Mouse (Mus musculus): Measurements from ENCODE around the gene Fam207a.

The Fam207a gene

GRCm38 (mm10) chr10:77455251-77456010, 60.2 kb downstream of the Fam207a start:
- no peak for DNase-seq (ENCODE audit: low read depth, low spot score)

- no peak for DNase-seq (ENCODE audit: low read depth, low spot score)
Measured at GRCm38 (mm10) chr10:77454795-77455194, 60.8 kb downstream of the Fam207a start.

- no peak for DNase-seq (ENCODE audit: low read depth, low spot score)
Measured at GRCm38 (mm10) chr10:77451822-77452221, 63.8 kb downstream of the Fam207a start.

- no peak for DNase-seq (ENCODE audit: low read depth, low spot score)
Measured at GRCm38 (mm10) chr10:77450159-77450464, 65.5 kb downstream of the Fam207a start.

- DNase-seq (ENCODE audit: low read depth, low spot score): peak; percentile 23
Measured at GRCm38 (mm10) chr10:77449315-77450158, 66.0 kb downstream of the Fam207a start.

GRCm38 (mm10) chr10:77448698-77449247, 66.8 kb downstream of the Fam207a start:
- DNase-seq (ENCODE audit: low read depth, low spot score): no peak

GRCm38 (mm10) chr10:77448209-77448608, 67.4 kb downstream of the Fam207a start:
- no peak for DNase-seq (ENCODE audit: low read depth, low spot score)

GRCm38 (mm10) chr10:77447755-77448154, 67.8 kb downstream of the Fam207a start:
- no peak for DNase-seq (ENCODE audit: low read depth, low spot score)

GRCm38 (mm10) chr10:77442250-77442649, 73.3 kb downstream of the Fam207a start:
- DNase-seq (ENCODE audit: low read depth, low spot score): no peak

- no peak for DNase-seq (ENCODE audit: low read depth, low spot score)
Measured at GRCm38 (mm10) chr10:77441812-77442211, 73.8 kb downstream of the Fam207a start.

GRCm38 (mm10) chr10:77440841-77441755, 74.5 kb downstream of the Fam207a start:
- DNase-seq (ENCODE audit: low read depth, low spot score): no peak

- DNase-seq (ENCODE audit: low read depth, low spot score): no peak
Measured at GRCm38 (mm10) chr10:77440286-77440685, 75.3 kb downstream of the Fam207a start.

- DNase-seq (ENCODE audit: low read depth, low spot score): no peak
Measured at GRCm38 (mm10) chr10:77439026-77439425, 76.6 kb downstream of the Fam207a start.

GRCm38 (mm10) chr10:77438021-77438420, 77.6 kb downstream of the Fam207a start:
- no peak for DNase-seq (ENCODE audit: low read depth, low spot score)
